Mouse (Mus musculus) spleen, adult 2 months (tissue): Measurements from ENCODE around the gene Rbfox1. TPM values are rescaled to one million over a fixed set of nuclear protein-coding genes. Genes with fewer than 3 reads are reported as not detected.

ENCODE experiments used
- DNase-seq, 2 experiments: peaks; one replicate each; pipeline versions ENCODE4 v3.0.0 to v3.0.0-alpha.2; 2012 to 2021; ENCODE audit warnings: low spot score in 2 of 2, low read depth in 1 of 2
- H3K27ac ChIP-seq: fragments of 200-500 bp; 2 replicates; pipeline ENCODE4 v1.5.1; 2012; ENCODE audit warnings: low read length, inconsistent platforms; ENCODE audit not compliant: insufficient read depth
- H3K27me3 ChIP-seq: fragments of 200-500 bp; 2 replicates; pipeline ENCODE4 v1.6.1; 2012; ENCODE audit warnings: mild to moderate bottlenecking, moderate library complexity, low read length, inconsistent platforms; ENCODE audit not compliant: control insufficient read depth, insufficient read depth
- H3K36me3 ChIP-seq: fragments of 200-500 bp; 2 replicates; pipeline ENCODE4 v1.6.1; 2012; ENCODE audit warnings: mild to moderate bottlenecking, low read length, inconsistent platforms; ENCODE audit not compliant: control insufficient read depth, insufficient read depth
- H3K4me1 ChIP-seq: fragments of 200-500 bp; 2 replicates; pipeline ENCODE4 v1.6.1; 2011; ENCODE audit warnings: inconsistent platforms; ENCODE audit not compliant: control insufficient read depth, insufficient read depth, insufficient read length
- H3K4me3 ChIP-seq: fragments of 200-500 bp; 2 replicates; pipeline ENCODE4 v1.5.1; 2011; ENCODE audit warnings: mild to moderate bottlenecking, inconsistent platforms; ENCODE audit not compliant: insufficient read depth, insufficient read length; ENCODE audit errors: extremely low read depth
- CTCF ChIP-seq: fragments of 200-500 bp; IDR thresholded peaks from 2 replicates; pipeline ENCODE4 v1.5.1; 2011; ENCODE audit warnings: mild to moderate bottlenecking, inconsistent platforms; ENCODE audit not compliant: insufficient read depth, insufficient read length, insufficient replicate concordance; ENCODE audit errors: extremely low read depth
- POLR2A ChIP-seq: fragments of 200-500 bp; IDR thresholded peaks from 2 replicates; pipeline ENCODE4 v1.6.1; 2011; ENCODE audit warnings: low read depth, low read length, inconsistent platforms
- whole genome bisulfite sequencing: fragments of 180-500 bp; shearing (Covaris S2); methylation state at CpG from one replicate; pipeline ENCODE4 v1.1.7; 2018; 5-methylcytosine and 5-hydroxymethylcytosine counted together
- polyA plus RNA-seq: library from polyadenylated mRNA; depleted of rRNA; stranded (reverse); fragments of >200 nt; gene quantifications from 2 replicates; pipeline ENCODE4 v1.2.3, GENCODE M21; 2012

Gene Rbfox1
- polyA plus RNA-seq, 1 experiment, result 1.0 TPM

DNA sequence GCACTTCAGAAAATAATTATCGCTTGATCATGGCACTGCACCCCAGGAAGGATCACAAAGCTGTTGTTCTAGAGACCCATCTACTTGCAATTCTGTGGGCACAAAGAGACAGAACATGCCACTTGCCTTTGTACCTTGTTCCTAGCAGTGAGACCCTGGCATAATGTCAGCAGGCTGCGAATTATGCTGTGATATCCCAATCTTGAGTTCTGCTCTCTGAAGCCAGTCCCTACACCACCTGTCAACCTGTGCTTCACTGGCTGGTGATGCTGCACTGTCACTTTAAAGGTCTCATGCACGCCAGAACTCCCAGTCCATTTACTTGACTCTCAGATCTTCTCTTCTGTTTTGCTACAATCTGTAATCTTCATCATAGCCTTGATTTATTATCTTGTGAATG is 1315.1 kb downstream of the Rbfox1 start:
- H3K4me3 ChIP-seq, result no peak overlapping the region
- WGBS, result 81% methylated on average over 3 of the region's 3 CpGs
- no peak for TF ChIP-seq CTCF
- no peak for TF ChIP-seq POLR2A
- no peaks in the 10 kb centered on the region for H3K27me3 ChIP-seq
- H3K36me3 ChIP-seq, result no peaks in the 10 kb centered on the region
- H3K27ac ChIP-seq, result no peak overlapping the region
- no peaks in the 10 kb centered on the region for H3K4me1 ChIP-seq
- no peak for DNase-seq

GRCm38 (mm10) chr16:7201816-7202215 is 1316.7 kb downstream of the Rbfox1 start:
- TF ChIP-seq CTCF (no peak), POLR2A (no peak)
- Histone ChIP-seq H3K4me3 (no peak overlapping the region), H3K27me3 (no peaks in the 10 kb centered on the region), H3K27ac (no peak overlapping the region), H3K4me1 (no peaks in the 10 kb centered on the region), H3K36me3 (no peaks in the 10 kb centered on the region)
- DNase-seq, result no peak
- WGBS, result 70% methylated on average over 4 of the region's 4 CpGs

GRCm38 (mm10) chr16:7206116-7206900 is 1321.2 kb downstream of the Rbfox1 start:
- no peak for DNase-seq
- no peaks in the 10 kb centered on the region for H3K4me1 ChIP-seq
- no peak overlapping the region for H3K27ac ChIP-seq
- no peak for TF ChIP-seq POLR2A
- no peak for TF ChIP-seq CTCF
- WGBS, result 81% methylated on average over 2 of the region's 2 CpGs
- no peak overlapping the region for H3K4me3 ChIP-seq
- no peaks in the 10 kb centered on the region for H3K36me3 ChIP-seq
- H3K27me3 ChIP-seq, result no peaks in the 10 kb centered on the region

- no peaks in the 10 kb centered on the region for H3K27me3 ChIP-seq
- no peaks in the 10 kb centered on the region for H3K4me1 ChIP-seq
- WGBS, result 91% methylated on average over 2 of the region's 2 CpGs
- H3K27ac ChIP-seq, result no peak overlapping the region
- no peak overlapping the region for H3K4me3 ChIP-seq
- DNase-seq, result no peak
- TF ChIP-seq CTCF, result no peak
- no peak for TF ChIP-seq POLR2A
- no peaks in the 10 kb centered on the region for H3K36me3 ChIP-seq
These were observed 1322.4 kb downstream of the Rbfox1 start for GRCm38 (mm10) chr16:7207599-7207998.

DNA sequence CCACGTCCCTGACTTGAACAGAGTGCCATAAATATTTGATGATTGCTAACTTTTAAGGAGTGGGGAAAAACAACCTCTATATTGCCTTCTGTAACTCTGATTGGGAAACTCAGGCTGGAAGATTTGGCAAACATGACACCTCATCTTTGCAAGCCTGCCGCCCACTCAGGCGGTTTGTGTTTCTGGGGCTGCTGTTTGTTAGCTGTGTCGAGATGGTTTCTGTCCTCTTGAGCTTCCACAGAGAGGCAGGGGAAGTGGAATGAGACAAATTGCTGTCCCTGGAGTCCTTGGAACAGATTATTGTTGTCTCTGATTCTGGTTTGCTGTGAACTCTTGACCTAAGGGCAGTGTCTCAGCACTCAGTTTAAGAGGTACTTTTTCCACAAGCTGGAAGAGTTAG is 1327.6 kb downstream of the Rbfox1 start:
- no peak for DNase-seq
- Histone ChIP-seq H3K36me3 (no peaks in the 10 kb centered on the region), H3K4me3 (no peak overlapping the region), H3K27ac (no peak overlapping the region), H3K27me3 (no peaks in the 10 kb centered on the region), H3K4me1 (no peaks in the 10 kb centered on the region)
- 82% methylated on average over 4 of the region's 4 CpGs for WGBS
- TF ChIP-seq POLR2A, result no peak
- TF ChIP-seq CTCF, result no peak

DNA sequence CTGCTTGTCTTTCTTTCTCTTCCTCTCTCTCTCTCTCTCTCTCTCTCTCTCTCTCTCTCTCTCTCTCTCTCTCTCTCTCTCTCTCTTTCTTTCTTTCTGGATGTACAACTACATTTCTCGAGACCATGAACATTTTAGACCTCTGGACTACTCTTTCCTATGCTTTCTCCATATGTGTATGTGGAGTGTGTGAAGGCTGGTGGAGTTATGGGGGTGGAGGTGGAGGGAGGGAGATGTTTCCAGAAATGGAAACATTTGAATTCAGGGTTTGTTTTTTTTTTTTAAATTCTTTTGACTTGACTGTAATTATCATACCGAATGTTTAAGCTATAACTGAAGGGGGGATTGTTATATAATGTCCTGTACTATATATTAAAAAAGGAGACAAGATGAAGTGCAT is 1338.1 kb downstream of the Rbfox1 start:
- no peak for DNase-seq
- Histone ChIP-seq H3K4me3 (no peak overlapping the region), H3K27me3 (no peaks in the 10 kb centered on the region), H3K27ac (no peak overlapping the region), H3K4me1 (no peaks in the 10 kb centered on the region), H3K36me3 (no peaks in the 10 kb centered on the region)
- 68% methylated on average over 2 of the region's 2 CpGs for WGBS
- no peak for TF ChIP-seq POLR2A
- no peak for TF ChIP-seq CTCF

GRCm38 (mm10) chr16:7226000-7226399 is 1340.8 kb downstream of the Rbfox1 start:
- DNase-seq, result no peak
- Histone ChIP-seq H3K27ac (no peak overlapping the region), H3K4me1 (no peaks in the 10 kb centered on the region), H3K36me3 (no peaks in the 10 kb centered on the region), H3K4me3 (no peak overlapping the region), H3K27me3 (no peaks in the 10 kb centered on the region)
- WGBS, result 83% methylated on average over 3 of the region's 3 CpGs
- TF ChIP-seq CTCF, result no peak
- no peak for TF ChIP-seq POLR2A

DNA sequence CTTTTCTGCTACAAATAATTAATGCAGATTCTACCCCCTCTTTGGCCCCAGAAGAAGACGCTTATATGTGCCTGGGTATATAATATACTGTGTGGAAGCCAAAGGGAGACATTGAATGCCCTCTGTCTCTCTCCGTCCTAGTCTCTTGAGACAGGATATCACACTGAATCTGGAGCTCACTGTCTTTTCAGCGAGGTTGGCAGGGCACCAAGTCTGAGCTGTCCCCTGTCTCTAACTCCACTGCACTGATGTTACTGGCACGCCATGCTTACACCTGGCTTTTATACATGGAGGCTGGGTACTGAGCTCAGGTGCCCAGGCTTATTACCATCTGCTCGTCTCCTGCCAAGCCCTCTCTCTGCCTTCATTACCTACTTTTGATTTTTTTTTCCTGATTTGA is 1343.1 kb downstream of the Rbfox1 start:
- DNase-seq, result no peak
- no peaks in the 10 kb centered on the region for H3K4me1 ChIP-seq
- H3K27ac ChIP-seq, result no peak overlapping the region
- WGBS, result 83% methylated on average over 5 of the region's 5 CpGs
- TF ChIP-seq CTCF (no peak), POLR2A (no peak)
- no peaks in the 10 kb centered on the region for H3K27me3 ChIP-seq
- no peak overlapping the region for H3K4me3 ChIP-seq
- no peaks in the 10 kb centered on the region for H3K36me3 ChIP-seq
